Mouse (Mus musculus): ENCODE results near the gene Socs2. TPM values are rescaled to one million over a fixed set of nuclear protein-coding genes. Genes with fewer than 3 reads are reported as not detected.

Gene Socs2
- total and polyA plus RNA-seq, 2 experiments from 2014 or later, result 103 to 137 TPM

DNA sequence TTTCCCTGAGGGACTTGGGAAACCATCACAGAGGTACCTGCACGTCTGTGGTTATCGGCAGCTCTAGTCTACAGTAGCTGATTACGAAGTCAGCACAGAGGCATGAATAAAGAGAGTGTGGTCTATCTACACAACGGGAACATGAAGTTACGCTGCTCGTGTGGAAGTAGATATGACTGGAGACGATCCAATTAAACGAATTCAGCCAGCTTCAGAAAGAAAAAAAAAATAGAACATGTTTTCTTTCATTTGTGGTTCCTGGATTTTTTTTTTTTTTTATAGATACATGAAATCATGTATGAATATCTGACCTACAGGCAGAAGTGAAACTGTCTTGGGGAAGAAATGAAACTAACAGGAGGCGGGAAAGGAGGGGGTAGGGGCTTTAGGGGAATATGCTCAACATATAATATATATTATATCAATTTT lies 49.3 kb downstream of the Socs2 start:
- DNase-seq (ENCODE audit: low spot score) (no peak), ATAC-seq (ENCODE audit: insufficient read depth, low read depth) (no peak)
- 61% methylated on average over 9 of the region's 9 CpGs for WGBS

DNA sequence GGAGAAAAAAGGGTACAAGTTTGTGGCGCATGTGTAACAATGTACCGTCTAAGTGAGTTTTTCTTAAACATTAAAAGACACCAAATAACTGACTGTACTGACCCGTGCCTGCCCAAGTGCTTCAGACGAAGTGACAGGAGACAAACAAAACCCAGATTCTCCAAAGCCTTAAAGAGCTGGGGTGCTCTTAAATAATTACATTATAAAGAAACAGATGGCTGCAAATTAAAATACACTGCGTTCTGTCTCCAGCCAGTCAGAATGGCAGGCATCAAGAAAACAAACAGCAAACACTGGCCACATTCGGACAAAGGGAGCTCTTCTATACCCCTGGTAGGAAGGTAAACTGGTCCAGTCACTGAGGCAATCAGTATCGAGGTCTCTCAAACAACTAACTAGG lies 49.7 kb downstream of the Socs2 start:
- Histone ChIP-seq H3K4me3 (ENCODE audit: low read depth, low read length) (no peak overlapping the region), H3K9ac (replicated peaks; ENCODE audit: low read depth, low read length) (no peak overlapping the region), H3K4me1 (ENCODE audit: control insufficient read depth, insufficient read depth) (no peaks in the 10 kb centered on the region), H3K27ac (ENCODE audit: low read depth) (no peak overlapping the region), H3K27me3 (ENCODE audit: control insufficient read depth, insufficient read depth, low read length) (no peaks in the 10 kb centered on the region), H3K36me3 (replicated peaks; ENCODE audit: control insufficient read depth, insufficient read depth, low read length) (no peaks in the 10 kb centered on the region), H3K9me3 (replicated peaks; ENCODE audit: control insufficient read depth, low read length) (peaks cover 6% of the 10 kb centered on the region; the same call in 1 of the 2 replicates), H3K4me2 (ENCODE audit: low read depth, low read length) (no peak overlapping the region)
- DNase-seq (ENCODE audit: low spot score) (no peak), ATAC-seq (ENCODE audit: insufficient read depth, low read depth) (no peak)
- no peak for TF ChIP-seq EP300 (IDR thresholded peaks at IDR 0.05; ENCODE audit: low read depth)
- no peak for TF ChIP-seq CTCF (IDR thresholded peaks at IDR 0.05; ENCODE audit: low read depth)
- 75% methylated on average over 7 of the region's 7 CpGs for WGBS

More for the DNA sequence above, 49.3 kb downstream of the Socs2 start:
- no peaks in the 10 kb centered on the region for H3K27me3 ChIP-seq (ENCODE audit: control insufficient read depth, insufficient read depth, low read length)
- TF ChIP-seq CTCF (IDR thresholded peaks at IDR 0.05; ENCODE audit: low read depth) (no peak), EP300 (IDR thresholded peaks at IDR 0.05; ENCODE audit: low read depth) (no peak)
- H3K36me3 ChIP-seq (replicated peaks; ENCODE audit: control insufficient read depth, insufficient read depth, low read length), result no peaks in the 10 kb centered on the region
- H3K9ac ChIP-seq (replicated peaks; ENCODE audit: low read depth, low read length), result no peak overlapping the region
- no peak overlapping the region for H3K4me3 ChIP-seq (ENCODE audit: low read depth, low read length)
- H3K9me3 ChIP-seq (replicated peaks; ENCODE audit: control insufficient read depth, low read length), result peaks cover 6% of the 10 kb centered on the region; the same call in 1 of the 2 replicates
- no peak overlapping the region for H3K27ac ChIP-seq (ENCODE audit: low read depth)
- no peak overlapping the region for H3K4me2 ChIP-seq (ENCODE audit: low read depth, low read length)
- H3K4me1 ChIP-seq (ENCODE audit: control insufficient read depth, insufficient read depth), result no peaks in the 10 kb centered on the region

DNA sequence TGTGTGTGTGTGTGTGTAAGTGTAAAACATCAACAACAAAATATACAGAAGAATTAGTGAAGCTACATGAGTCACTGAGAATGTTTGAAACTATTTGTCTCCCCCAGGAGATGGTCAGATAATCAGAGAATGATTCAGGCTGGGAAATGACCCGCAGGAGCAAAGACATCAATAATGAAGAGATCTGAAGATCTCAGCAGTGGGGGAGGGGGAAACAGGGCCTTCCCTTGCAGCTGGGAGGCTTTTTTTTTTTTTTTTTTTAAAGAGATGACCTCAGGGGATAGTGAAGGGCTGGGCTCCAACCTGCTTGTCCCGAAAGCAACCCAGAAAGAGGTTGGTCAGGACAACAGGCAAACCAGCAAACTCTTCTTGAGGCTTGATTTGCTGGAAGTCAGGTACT lies 54.7 kb downstream of the Socs2 start:
- WGBS, result 53% methylated on average over 2 of the region's 2 CpGs

DNA sequence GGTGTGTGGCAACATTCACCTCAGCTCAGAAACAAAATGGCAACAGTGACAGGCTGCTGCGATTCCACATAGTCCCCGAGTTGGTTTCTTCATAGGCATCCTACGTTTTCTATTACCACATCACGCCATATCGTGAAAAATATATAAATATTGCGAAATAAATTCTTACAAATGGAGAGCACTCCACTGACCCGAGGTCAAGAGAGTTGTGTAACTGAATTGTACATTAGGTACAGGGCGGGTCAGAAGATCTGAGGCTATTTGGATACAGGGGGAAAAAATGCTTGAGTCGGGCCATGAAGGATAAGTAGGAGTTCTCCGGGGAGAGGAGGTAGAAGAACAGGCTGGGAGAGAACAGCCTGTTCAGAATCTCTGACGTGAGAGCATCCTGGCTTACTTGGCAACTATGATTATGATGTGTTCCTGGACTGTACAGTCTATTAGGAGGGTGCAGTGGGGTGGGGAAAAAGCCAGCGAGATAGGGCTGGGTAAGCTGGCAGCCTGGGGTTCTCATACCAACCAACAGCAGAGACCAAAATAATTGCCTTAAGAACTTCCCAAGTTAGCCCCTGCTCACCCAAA lies 55.6 kb downstream of the Socs2 start:
- H3K9me3 ChIP-seq (replicated peaks; ENCODE audit: control insufficient read depth, low read length), result peaks cover 6% of the 10 kb centered on the region; the same call in 1 of the 2 replicates
- TF ChIP-seq EP300 (IDR thresholded peaks at IDR 0.05; ENCODE audit: low read depth) (no peak), CTCF (IDR thresholded peaks at IDR 0.05; ENCODE audit: low read depth) (no peak)
- no peak overlapping the region for H3K4me3 ChIP-seq (ENCODE audit: low read depth, low read length)
- no peak for DNase-seq (ENCODE audit: low spot score)
- H3K4me2 ChIP-seq (ENCODE audit: low read depth, low read length), result no peak overlapping the region
- H3K9ac ChIP-seq (replicated peaks; ENCODE audit: low read depth, low read length), result no peak overlapping the region
- ATAC-seq (ENCODE audit: insufficient read depth, low read depth), result no peak
- no peak overlapping the region for H3K27ac ChIP-seq (ENCODE audit: low read depth)
- no peaks in the 10 kb centered on the region for H3K27me3 ChIP-seq (ENCODE audit: control insufficient read depth, insufficient read depth, low read length)
- no peaks in the 10 kb centered on the region for H3K4me1 ChIP-seq (ENCODE audit: control insufficient read depth, insufficient read depth)
- WGBS, result 80% methylated on average over 12 of the region's 12 CpGs
- no peaks in the 10 kb centered on the region for H3K36me3 ChIP-seq (replicated peaks; ENCODE audit: control insufficient read depth, insufficient read depth, low read length)

More for the DNA sequence above, 54.7 kb downstream of the Socs2 start:
- Histone ChIP-seq H3K4me3 (ENCODE audit: low read depth, low read length) (no peak overlapping the region), H3K36me3 (replicated peaks; ENCODE audit: control insufficient read depth, insufficient read depth, low read length) (no peaks in the 10 kb centered on the region), H3K27me3 (ENCODE audit: control insufficient read depth, insufficient read depth, low read length) (no peaks in the 10 kb centered on the region), H3K4me2 (ENCODE audit: low read depth, low read length) (no peak overlapping the region), H3K4me1 (ENCODE audit: control insufficient read depth, insufficient read depth) (no peaks in the 10 kb centered on the region), H3K9me3 (replicated peaks; ENCODE audit: control insufficient read depth, low read length) (peaks cover 6% of the 10 kb centered on the region; the same call in 1 of the 2 replicates), H3K27ac (ENCODE audit: low read depth) (no peak overlapping the region), H3K9ac (replicated peaks; ENCODE audit: low read depth, low read length) (no peak overlapping the region)
- ATAC-seq (ENCODE audit: insufficient read depth, low read depth), result no peak
- no peak for DNase-seq (ENCODE audit: low spot score)
- TF ChIP-seq CTCF (IDR thresholded peaks at IDR 0.05; ENCODE audit: low read depth) (no peak), EP300 (IDR thresholded peaks at IDR 0.05; ENCODE audit: low read depth) (no peak)

DNA sequence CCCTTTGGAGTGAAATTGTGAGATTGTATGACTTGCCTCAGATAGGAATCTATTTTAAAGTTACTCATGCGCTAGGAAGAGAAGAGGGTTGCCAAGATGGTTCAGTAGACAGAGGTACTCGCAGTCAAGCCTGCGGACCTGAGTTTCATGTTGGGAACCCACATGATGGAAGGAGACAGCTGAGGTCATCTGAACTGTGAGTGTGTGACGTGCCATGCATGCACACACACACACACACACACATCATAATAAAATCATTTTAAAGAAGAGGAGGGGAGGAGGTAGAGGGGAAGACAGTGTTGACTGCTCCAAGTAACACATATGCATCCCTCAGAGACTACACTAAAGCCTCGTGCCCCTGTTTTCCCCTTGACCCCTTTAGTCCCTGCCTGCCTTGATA lies 56.9 kb downstream of the Socs2 start:
- no peak for DNase-seq (ENCODE audit: low spot score)

DNA sequence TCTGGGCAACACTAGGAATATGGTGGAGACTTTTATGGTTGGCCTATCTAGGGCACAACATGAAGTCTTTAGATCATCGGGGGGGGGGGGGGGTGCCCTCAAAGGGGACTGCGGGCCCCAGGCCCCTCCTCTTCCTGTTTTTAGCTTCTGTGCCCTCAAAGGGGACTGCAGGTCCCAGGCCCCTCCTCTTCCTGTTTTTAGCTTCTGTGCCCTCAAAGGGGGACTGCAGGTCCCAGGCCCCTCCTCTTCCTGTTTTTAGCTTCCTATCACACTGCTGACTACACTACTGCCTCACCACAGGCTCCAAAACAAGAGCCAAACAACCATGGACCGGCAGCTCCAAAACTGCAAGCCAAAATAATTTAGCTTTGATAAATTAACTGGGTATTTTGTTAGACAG lies 59.3 kb downstream of the Socs2 start:
- no peaks in the 10 kb centered on the region for H3K9me3 ChIP-seq (replicated peaks; ENCODE audit: control insufficient read depth, low read length)
- no peaks in the 10 kb centered on the region for H3K4me1 ChIP-seq (ENCODE audit: control insufficient read depth, insufficient read depth)
- no peak for ATAC-seq (ENCODE audit: insufficient read depth, low read depth)
- H3K9ac ChIP-seq (replicated peaks; ENCODE audit: low read depth, low read length), result no peak overlapping the region
- no peak for DNase-seq (ENCODE audit: low spot score)
- H3K4me2 ChIP-seq (ENCODE audit: low read depth, low read length), result no peak overlapping the region
- no peaks in the 10 kb centered on the region for H3K36me3 ChIP-seq (replicated peaks; ENCODE audit: control insufficient read depth, insufficient read depth, low read length)
- no peak overlapping the region for H3K27ac ChIP-seq (ENCODE audit: low read depth)
- no peaks in the 10 kb centered on the region for H3K27me3 ChIP-seq (ENCODE audit: control insufficient read depth, insufficient read depth, low read length)
- no peak overlapping the region for H3K4me3 ChIP-seq (ENCODE audit: low read depth, low read length)
- TF ChIP-seq CTCF (IDR thresholded peaks at IDR 0.05; ENCODE audit: low read depth), result no peak
- TF ChIP-seq EP300 (IDR thresholded peaks at IDR 0.05; ENCODE audit: low read depth), result no peak
- WGBS, result 77% methylated on average over 3 of the region's 3 CpGs

More for the DNA sequence above, 56.9 kb downstream of the Socs2 start:
- 81% methylated on average over 5 of the region's 5 CpGs for WGBS
- Histone ChIP-seq H3K9ac (replicated peaks; ENCODE audit: low read depth, low read length) (no peak overlapping the region), H3K4me1 (ENCODE audit: control insufficient read depth, insufficient read depth) (no peaks in the 10 kb centered on the region), H3K27ac (ENCODE audit: low read depth) (no peak overlapping the region), H3K36me3 (replicated peaks; ENCODE audit: control insufficient read depth, insufficient read depth, low read length) (no peaks in the 10 kb centered on the region), H3K27me3 (ENCODE audit: control insufficient read depth, insufficient read depth, low read length) (no peaks in the 10 kb centered on the region), H3K9me3 (replicated peaks; ENCODE audit: control insufficient read depth, low read length) (peaks cover 6% of the 10 kb centered on the region; the same call in 1 of the 2 replicates), H3K4me2 (ENCODE audit: low read depth, low read length) (no peak overlapping the region), H3K4me3 (ENCODE audit: low read depth, low read length) (no peak overlapping the region)
- no peak for ATAC-seq (ENCODE audit: insufficient read depth, low read depth)
- TF ChIP-seq EP300 (IDR thresholded peaks at IDR 0.05; ENCODE audit: low read depth), result no peak
- TF ChIP-seq CTCF (IDR thresholded peaks at IDR 0.05; ENCODE audit: low read depth), result no peak
